Mouse (Mus musculus) bone marrow macrophage, adult 2 months (primary cell): Measurements from ENCODE around the gene Glis2. TPM values are rescaled to one million over a fixed set of nuclear protein-coding genes. Genes with fewer than 3 reads are reported as not detected.
A peak's percentile ranks its signal among the peaks of the same experiment; 100 is the strongest.

Experiments
- H3K27ac ChIP-seq: 2 replicates; pipeline ENCODE4 v1.5.1; 2012; ENCODE audit warnings: low read depth, low read length; ENCODE audit not compliant: insufficient read depth
- H3K4me1 ChIP-seq: 2 replicates; pipeline ENCODE4 v1.6.1; 2012; ENCODE audit warnings: low read length; ENCODE audit not compliant: control insufficient read depth, insufficient read depth
- H3K4me3 ChIP-seq: 2 replicates; pipeline ENCODE4 v1.5.1; 2012; ENCODE audit warnings: mild to moderate bottlenecking, low read length, moderate library complexity; ENCODE audit not compliant: insufficient read depth
- CTCF ChIP-seq: IDR thresholded peaks from 2 replicates; pipeline ENCODE4 v1.5.1; 2012; ENCODE audit warnings: low read depth, mild to moderate bottlenecking, low read length, moderate library complexity
- POLR2A ChIP-seq: IDR thresholded peaks from 2 replicates; pipeline ENCODE4 v1.6.1; 2012; ENCODE audit warnings: mild to moderate bottlenecking, low read depth, low read length, borderline replicate concordance
- polyA plus RNA-seq: library from polyadenylated mRNA; stranded (reverse); fragments of >200 nt; gene quantifications from 2 replicates; pipeline ENCODE4 v1.2.4, GENCODE M21; 2012; ENCODE audit not compliant: missing spikeins, insufficient read depth, insufficient read length

Glis2 gene
- polyA plus RNA-seq, 1 experiment: 1.3 TPM

GRCm38 (mm10) chr16:4667190-4667808 is 72.8 kb downstream of the Glis2 start:
- H3K27ac ChIP-seq: no peak overlapping the region
- H3K4me3 ChIP-seq: no peak overlapping the region
- no peaks in the 10 kb centered on the region for H3K4me1 ChIP-seq
- TF ChIP-seq CTCF (peak; percentile 75), POLR2A (no peak)

- Histone ChIP-seq H3K4me1 (peaks cover 13% of the 10 kb centered on the region), H3K4me3 (no peak overlapping the region), H3K27ac (no peak overlapping the region)
- no peak for TF ChIP-seq CTCF
- TF ChIP-seq POLR2A: no peak
These were observed 75.8 kb downstream of the Glis2 start for GRCm38 (mm10) chr16:4670317-4670716.

GRCm38 (mm10) chr16:4674091-4674490 is 79.6 kb downstream of the Glis2 start:
- TF ChIP-seq POLR2A: no peak
- TF ChIP-seq CTCF: no peak
- peaks cover 30% of the 10 kb centered on the region for H3K4me1 ChIP-seq
- H3K27ac ChIP-seq: no peak overlapping the region
- no peak overlapping the region for H3K4me3 ChIP-seq

Other genes starting within 250 kb of the Glis2 start
- 8.2 and 10.5 TPM in 2 replicates for gene Adcy9, start 174.2 kb upstream of the Glis2 start, polyA plus RNA-seq
- gene Srl, start 52.9 kb upstream of the Glis2 start, polyA plus RNA-seq: 1.6 and 3.8 TPM in 2 replicates
- 7.1 and 8.0 TPM in 2 replicates for gene Tfap4, start 34.9 kb upstream of the Glis2 start, polyA plus RNA-seq
- gene Pam16, start 30.3 kb downstream of the Glis2 start, polyA plus RNA-seq: 27.3 and 39.7 TPM in 2 replicates
- 1.5 TPM in 1 of 2 replicates, not detected in the other for gene Vasn, start 45.2 kb downstream of the Glis2 start, polyA plus RNA-seq
- gene Dnaja3, start 45.3 kb downstream of the Glis2 start, polyA plus RNA-seq: 20.0 and 21.3 TPM in 2 replicates
- 110 and 115 TPM in 2 replicates for gene Coro7, start 85.1 kb downstream of the Glis2 start, polyA plus RNA-seq
- gene Nmral1, start 124.6 kb downstream of the Glis2 start, polyA plus RNA-seq: 16.0 and 18.7 TPM in 2 replicates
- 230 and 252 TPM in 2 replicates for gene Hmox2, start 131.6 kb downstream of the Glis2 start, polyA plus RNA-seq
- gene Cdip1, start 195.6 kb downstream of the Glis2 start, polyA plus RNA-seq: 32.4 and 32.9 TPM in 2 replicates
- gene 4930562C15Rik, start 240.7 kb downstream of the Glis2 start, polyA plus RNA-seq: not detected in 2 replicates